Mouse (Mus musculus) CD4-positive, CD25-positive, alpha-beta regulatory T cell, adult 4 months (primary cell): ENCODE data around the gene Pank3. TPM values are rescaled to one million over a fixed set of nuclear protein-coding genes. Genes with fewer than 3 reads are reported as not detected.
"Not testable (repeated sequence)": the region's sequence is repeated elsewhere in the genome, so short reads cannot be mapped to it uniquely, and the experiment has no call there.

ENCODE experiments used
- ATAC-seq: one replicate; pipeline ENCODE4 v1.8.0; 2017
- polyA plus RNA-seq, 2 experiments: library from polyadenylated mRNA; unstranded; fragments of 100-300 nt; shearing (Covaris generic); gene quantifications; one replicate each; pipeline ENCODE4 v1.2.1; 2017

Pank3 gene
- polyA plus RNA-seq, 2 experiments from 2014 or later = 6.6 to 8.9 TPM

DNA sequence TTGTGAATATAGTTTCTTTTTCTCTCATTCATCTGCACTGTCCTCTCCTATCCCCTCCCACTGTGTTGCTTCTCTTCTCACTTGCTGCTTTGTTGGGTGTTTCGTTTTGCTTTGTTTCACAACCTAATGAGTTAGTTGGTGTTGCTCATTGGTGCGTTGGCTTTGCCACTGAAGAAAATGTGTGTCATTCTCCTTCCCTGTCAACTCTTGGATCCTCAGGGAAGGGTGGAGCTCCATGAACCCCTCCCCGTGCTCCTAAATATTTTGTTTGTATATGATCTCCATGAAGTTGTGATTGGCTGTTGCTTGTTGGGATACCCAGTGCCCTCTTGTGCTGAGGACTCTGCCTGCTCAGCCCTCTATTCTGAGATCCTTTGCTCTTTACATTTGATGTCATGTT lies 11.1 kb downstream of the Pank3 start:
- no peak for ATAC-seq

DNA sequence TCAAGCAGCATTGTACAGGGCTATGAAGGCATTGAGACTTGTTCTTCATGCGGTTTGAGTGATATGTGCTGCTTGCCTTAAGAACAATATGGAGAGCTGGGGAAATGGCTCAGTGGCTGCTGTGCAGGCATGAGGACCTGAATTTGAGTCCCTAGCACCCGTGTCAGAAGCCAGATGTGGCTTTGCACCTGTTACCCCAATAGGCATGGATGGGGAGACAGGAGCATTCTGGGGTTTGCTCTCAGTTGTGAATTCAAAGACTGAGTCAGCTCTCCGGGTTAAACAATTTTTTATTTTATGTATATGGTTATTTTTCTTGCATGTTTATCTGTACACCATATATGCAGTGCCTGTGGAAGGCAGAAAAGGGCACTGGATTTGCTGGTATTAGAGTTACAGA lies 13.2 kb downstream of the Pank3 start:
- no peak for ATAC-seq

DNA sequence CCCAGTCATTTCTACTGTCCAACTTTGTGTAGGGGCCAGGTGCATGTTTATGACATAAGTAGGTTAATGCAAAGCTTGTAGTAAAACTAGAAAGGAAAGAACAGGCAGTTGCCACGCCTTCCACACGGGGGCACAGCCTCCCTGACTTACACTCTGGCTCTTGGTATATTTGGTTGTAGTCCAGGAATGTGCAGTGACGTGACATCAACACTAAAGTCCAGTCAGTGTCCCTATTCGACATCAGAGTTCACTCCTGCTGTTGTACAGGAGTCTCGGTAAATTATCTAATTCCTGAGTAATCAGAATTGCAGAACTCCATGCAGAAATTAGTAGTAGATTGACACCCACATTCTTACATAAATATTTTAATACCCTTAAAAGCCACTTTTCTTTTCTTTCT lies 13.8 kb downstream of the Pank3 start:
- ATAC-seq = no peak

DNA sequence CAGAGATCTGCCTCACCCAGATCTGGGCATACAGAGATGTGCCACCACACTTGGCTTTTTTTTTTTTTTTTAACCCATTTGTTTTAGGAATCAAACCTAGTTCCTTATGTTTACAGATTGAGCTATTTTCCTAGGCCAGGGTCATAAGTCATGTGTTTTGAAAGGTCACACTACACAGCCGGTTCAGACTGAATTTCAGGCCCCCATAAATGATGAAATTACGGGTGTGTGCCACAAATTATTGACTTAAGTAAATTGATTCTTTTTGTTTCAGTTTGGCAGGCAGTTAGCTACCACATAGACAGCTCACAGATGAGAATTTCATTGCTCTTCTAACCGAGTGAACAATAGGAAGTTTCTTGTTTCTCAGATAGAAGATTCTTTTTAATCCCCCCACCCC lies 14.7 kb downstream of the Pank3 start:
- no peak for ATAC-seq

DNA sequence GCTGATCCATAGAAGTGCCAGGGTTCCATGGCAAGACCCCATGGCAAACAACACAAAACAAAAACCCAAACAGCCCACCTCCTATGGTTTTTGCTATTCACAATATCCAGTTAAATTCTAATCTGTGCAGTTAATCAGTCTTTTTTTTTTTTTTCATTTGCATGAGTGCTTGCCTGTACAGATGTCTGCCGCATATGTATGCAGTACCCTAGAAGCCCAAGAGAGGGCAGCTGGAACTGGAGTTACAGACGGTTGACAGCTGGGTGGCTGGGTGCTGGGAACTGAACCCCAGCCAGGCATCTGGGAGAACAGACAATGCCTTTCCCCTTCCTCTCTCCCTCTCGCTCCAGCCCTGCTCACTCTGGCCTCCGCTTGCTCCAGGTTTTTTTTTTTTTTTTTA lies 15.3 kb downstream of the Pank3 start:
- no peak for ATAC-seq

DNA sequence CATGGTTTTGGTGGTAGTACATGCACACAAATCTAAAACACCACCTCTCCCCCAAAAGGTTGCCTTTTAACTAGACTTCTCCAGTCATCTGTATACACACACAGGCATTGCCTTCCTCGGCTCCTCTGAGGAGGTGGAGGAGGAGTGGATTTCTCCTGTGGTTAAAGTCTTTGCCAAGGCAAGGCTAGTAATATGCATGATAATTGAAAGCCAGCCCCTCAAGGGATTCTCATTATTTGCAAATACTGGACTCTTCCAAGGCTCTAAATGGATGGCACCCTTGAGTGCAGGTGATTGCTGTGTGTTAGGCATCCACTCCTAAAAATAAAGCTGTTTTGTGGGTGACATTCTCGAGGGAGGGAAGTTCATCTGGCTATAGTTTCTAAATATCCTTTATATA lies 19.2 kb downstream of the Pank3 start:
- ATAC-seq = no peak

DNA sequence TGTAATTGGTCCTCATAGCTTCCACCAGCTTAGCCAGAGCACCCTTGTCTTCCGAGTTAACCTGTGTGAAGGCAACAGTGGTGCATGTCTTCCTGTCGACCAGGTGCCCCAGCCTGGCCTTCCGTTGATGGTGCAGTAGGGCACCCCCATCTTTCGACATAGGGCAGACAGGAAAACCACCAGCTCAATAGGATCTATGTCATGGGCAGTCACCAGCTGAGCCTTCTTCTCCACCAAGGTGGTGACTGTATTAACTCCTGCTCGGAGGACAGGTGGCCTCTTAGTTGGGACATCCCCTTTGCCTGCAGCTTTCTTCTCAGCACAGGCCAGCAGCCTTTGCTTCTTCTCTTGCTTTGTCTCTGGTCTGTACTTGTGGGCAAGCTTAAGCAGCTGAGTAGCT lies 23.5 kb downstream of the Pank3 start:
- ATAC-seq = not testable (repeated sequence)

DNA sequence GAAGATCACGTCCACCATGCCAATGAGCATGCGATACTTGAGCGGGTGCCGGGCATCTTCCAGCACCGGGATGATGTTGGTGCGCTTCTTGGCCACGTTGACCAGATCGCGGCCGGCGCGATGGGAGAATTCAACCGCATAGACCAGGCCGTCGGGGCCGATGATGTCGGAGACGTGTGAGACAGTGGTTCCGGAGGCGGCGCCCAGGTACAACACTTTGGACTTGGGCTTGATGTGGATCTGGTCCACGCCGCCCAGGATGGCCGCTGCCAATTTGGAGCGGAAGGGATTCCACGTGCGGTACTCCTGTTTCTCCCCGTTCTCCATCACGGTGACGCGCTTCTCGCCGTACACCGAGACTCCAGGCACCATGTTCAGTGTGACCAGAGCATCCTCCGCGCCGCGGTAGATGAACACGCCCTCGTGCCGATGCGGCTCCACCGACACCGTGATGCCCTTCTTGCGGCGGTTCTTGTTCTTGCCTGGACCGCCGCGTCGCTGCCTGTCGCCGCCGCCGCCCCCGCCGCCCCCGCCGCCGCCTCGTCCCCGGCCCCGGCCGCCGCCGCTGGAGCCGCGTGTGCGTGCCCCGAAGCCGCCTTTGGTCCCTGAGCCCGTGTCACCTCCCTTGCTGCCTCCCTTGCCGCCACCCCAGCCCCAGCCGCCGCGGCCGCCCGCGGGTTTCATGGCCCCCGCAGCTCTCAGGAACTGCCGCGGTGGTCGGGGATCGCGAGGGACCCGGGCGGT lies 28.6 kb downstream of the Pank3 start:
- ATAC-seq = no peak

DNA sequence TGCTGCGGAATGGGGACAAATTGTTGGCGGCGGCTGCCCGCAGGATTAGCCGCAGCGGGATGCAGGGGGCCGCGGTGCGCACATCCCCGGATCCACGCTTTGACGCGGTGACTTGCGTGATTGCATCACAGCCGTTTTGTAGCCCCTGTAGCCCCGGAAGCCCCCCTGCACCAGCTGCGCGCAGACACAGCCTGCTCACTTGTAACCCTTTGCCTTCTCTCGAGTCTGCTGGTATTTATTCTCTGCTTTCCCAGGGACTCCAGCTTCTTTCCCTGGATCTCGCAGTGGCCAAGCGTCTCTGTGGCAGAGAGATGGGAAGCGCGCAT lies 29.2 kb downstream of the Pank3 start:
- ATAC-seq = no peak

DNA sequence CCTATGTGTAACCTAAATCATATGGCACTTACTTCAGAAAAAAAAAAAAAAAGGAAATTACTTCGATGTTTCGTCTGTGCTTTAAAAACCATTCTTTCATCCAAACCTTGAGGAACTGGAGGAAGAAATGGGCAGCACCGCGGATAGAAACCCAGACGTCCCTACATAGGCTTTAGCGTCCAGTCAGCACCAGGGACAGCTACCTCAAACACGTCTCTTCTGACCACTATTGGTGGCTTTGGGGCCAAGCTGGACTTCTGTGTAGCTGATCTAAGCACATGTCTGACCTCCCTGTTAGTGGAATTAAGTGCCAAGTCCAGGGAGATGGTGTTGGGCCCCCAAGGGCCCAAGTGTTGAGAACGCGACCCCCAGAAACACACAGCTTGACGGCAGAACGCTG lies 29.6 kb downstream of the Pank3 start, which contains the start of gene Fbll1:
Gene Fbll1, minus strand, starts transcription at position 11 of the 400 bp plus-strand sequence.
- no peak for ATAC-seq

DNA sequence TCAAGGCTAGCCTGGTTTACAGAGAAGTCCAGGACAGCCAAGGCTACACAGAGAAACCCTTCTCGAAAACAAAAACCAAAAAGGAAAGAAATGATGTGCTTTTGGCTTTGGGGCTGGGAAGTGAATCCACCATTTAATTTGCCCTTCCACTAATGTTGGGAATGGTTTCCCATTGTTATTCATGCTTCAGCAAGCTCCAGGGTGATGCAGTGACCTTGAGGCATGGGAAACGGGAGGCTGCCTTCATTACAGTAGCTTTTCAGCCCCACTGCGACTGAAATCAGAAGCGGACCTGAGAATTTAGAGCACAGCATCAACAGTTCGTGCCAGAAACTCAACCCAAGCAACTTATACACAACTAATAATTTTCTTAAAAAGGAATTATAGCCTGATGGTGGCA lies 32.0 kb downstream of the Pank3 start:
- ATAC-seq = no peak

DNA sequence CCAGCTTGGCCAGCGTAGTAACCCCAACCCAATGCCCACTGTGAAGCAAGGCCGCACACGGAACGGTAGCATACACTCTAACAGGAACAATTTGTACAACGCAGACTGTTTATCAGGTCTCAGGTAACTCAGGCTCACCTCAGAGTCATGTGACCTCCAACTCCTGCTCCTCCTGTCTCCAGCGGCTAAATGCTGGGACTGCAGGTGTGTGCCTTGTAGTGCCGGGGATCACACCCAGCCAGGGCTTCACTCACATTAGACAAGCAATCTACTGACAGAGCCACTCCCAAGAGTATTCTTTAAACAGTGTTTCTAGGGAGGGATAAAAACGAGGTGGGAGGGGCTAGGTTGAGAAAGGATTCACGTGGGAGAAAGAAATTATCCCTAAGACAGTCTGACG lies 42.2 kb downstream of the Pank3 start:
- ATAC-seq = no peak

DNA sequence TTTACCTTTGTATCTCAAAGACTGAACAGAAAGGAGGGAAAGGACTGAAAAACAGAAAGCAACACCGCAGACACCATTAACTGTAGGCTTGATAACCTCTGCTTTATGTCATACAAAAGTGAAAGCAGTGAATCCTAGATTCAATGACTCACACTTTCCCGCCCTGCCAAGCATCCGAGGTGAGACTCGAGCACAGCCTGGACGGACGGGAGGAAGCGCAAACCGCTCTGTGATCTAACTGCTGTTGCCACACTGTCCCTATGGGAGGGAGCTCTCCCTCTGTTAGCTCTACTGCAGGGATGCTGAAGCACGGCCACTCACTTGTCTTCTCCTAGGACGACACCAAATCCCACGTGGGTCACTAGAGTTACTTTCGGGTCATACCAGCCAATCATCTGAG lies 47.0 kb downstream of the Pank3 start:
- no peak for ATAC-seq

DNA sequence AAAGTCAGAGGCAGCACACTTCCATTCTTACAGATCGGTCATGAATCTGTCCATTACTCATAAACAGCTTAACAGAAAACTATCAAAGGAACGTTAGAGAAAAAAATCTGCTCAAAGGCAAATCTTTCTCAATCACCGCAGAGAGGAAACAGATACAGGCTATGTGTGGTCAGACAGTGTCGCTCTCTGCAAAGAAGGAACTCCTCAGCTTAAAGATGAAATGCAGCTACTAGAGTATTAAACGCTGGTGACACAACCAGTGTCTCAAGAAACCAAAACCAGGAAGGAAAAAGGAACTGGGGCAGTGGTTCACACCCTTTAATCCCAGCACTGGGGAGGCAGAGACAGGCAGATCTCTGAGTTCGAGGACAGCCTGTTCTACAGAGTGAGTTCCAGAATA lies 58.4 kb downstream of the Pank3 start:
- ATAC-seq = no peak

DNA sequence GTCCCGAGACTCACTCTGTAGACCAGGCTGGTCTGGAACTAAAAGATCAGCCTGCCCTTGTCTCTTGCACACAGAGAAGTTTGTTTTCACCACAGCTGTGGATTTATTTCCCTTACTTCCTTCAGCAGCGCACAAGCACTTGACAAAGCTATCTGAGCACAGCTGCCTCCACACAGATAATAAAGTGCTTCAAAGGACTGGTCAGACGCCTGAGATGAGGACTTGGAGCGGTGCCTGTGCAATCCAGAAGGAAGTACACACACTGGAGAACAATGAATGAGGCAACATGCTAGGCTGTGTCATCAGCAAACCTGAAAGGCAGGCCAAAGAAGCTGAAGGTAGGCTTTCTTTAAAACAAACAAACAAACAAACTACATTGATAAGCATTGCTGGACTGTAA lies 62.9 kb downstream of the Pank3 start:
- no peak for ATAC-seq

DNA sequence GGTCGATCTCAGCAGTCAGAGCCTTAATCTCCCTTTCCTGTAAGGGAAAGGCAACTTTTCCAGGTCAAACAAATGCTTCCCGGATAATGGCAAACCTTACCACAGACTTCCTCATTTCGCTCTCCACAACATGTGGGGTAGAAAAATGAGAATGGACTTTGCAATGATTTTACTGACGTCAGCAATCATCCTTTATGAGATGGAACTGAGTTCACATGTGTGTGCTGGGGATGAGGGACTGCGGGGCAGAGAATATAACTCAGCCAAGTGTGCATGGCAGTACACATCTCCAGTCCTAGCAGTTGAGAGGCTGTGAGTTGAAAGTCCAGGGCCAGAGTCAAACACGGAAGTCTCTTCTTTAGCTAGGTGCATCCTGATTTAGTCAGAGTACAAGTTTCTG lies 64.0 kb downstream of the Pank3 start:
- ATAC-seq = no peak

DNA sequence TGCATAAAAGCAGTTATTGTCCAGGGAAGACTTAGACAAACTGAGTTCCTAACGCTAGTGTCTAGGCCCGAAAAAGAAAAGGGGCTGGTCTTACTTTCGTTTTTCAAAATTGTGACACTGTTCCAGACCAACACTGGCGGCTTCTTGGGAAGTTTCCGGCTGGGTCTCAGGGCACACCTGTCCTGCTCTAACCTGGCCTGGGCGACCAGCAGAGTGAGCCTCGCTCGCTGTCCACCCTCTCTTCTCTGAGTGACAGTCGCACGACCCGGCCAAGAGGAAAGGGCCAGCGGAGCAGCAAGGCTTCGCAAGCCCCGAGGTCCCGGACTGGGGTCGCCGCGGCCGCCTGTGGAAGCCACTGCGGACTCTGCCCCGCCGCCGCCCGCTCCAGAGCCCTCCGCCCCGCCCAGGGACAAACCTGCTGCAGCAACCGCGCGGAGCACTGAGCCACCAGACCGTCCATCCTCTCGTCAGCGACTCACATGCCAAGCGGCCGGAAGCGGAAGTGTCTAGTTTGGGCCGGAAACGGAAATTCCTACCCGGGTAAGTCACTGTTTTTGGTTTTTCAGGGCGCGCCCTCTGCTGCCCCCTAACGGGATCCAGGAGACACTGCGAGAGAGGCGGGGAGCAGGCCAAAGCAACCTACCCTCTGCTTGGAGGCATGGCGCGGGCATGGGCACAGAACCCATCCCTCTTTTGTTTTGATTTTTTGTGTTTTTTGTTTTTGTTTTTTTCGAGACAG lies 64.9 kb downstream of the Pank3 start, which contains the start of gene Rars:
Gene Rars, minus strand, starts transcription at position 485 of the 739 bp plus-strand sequence.
- ATAC-seq = peak; percentile 94

DNA sequence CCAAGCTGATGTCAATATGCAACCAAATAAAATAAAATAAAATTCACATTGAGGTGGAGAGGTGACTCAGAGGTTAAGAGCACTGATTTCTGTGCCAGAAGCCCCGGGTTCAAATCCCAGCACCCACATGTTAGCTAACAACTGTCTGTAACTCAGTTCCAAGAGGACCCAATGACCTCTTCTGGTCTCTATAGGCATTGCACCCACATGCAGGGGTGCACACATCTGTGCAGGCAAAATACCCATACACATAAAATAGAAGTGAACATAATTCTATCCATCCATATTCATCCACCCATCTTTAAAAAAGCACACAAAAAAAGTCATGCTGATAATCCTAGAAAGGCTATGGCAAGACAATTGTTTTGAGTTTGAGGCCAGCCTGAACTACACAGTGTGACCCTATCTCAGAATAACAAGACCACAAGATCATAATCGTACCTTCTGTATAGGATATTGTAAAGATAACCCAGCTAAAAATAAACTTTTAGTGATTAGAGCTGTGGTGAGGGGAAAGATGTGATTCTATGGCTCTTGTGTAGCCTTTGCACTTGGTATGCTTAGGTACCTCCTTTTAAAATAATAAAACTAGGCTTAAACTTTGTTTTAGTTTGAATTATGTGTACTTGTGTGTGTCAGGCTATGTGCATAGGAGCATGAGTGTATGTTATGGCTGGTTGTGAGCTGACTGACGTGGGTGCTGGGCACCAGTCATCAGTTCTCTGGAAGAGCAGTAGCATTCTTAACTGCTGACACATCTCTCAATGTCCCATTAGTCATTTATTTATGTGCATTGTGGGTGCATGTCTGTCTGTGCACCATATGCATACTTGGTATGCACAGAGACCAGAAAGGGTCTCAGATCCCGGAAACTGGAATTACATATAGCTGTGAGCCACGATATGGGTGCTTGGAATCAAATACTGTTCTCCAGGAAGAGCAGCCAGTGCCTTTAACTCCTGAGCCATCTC lies 68.2 kb downstream of the Pank3 start:
- ATAC-seq = no peak

DNA sequence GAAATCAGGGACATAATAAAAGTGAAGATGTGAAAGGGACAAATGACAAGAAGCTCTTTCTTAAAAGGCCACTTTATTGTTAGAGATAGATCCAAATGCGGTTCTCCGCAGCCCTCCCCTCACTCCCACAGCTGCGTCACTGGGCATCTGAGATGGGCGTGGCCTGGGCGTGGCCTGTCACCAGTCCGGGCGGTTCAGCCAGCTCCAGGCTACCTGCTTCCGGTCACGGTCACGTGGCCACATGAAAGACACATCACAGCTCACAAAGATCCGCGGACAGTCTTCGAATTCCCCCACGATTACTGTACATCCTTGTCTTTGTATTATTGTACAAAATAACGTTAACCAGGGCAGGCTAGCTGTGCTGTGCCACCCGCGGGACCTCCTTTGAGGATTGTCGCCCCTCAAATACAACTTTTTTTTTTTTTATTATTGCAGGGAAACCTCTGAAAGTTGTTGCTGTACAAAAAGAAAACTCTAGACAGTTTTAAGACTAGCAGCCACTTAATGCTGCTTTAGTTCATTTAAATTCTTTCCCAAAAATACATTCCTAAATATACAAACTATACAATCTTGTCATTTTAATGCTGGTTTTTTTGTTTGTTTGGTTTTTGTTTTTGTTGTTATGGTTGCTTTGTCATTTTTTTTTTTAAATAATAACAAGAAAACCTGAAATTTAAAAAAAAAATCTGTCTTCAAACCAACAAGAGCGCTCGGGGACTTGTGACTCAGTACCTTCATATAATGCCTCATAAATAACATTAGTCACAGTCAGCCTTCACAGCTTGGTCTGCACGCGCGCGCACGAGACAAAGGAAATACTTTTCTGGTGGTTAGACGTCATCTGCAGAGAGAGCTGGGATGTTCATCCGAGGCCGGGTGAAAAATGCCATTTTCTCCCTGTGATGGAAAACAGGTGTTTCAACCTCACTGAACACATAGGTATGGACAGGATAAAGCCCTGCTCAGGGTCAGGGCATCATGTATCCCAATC lies 69.4 kb downstream of the Pank3 start:
- ATAC-seq = peak; percentile 31

DNA sequence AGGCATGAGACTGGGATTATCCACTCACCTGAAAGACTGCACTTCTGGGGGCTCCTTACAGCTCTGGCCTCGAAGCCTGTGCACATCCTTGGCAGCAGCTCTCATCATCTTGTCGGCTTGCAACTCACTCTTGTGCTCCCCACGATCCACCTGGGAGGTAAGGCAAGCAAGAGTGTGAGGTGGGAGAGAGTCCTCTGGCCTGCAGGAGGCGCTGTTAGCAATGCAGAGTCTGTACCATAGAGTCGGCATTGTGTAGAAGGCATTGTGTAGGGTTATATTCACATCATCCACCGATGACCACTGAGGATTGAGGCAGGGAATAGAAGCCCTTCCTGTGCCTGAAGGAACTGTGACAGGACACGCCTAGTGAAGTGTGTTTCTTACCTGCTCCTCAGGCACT lies 71.0 kb downstream of the Pank3 start:
- no peak for ATAC-seq

DNA sequence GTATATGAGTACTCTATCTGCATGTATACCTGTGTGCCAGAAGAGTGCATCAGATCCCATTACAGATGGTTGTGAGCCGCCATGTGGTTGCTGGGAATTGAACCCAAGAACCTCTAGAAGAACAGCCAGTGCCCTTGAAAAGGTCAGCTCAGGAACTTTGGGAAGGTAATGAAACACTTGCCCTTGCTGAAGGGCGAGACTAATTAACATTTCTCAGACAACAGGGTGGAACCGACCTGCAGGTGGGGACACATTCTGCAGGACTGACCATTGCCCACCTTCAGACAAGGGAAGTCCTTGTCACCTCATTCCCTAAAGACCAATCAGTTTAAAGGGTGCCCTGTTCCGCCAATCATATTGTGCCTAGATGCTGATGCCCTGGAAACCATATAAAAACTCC lies 71.5 kb downstream of the Pank3 start:
- not testable (repeated sequence) for ATAC-seq
